Mouse (Mus musculus) embryonic facial prominence, embryonic 15.5 days (tissue): ENCODE results near the gene Cyp2s1. TPM values are rescaled to one million over a fixed set of nuclear protein-coding genes. Genes with fewer than 3 reads are reported as not detected.

Source experiments
- ATAC-seq: fragments of 200-750 bp; cut with Nextera tagmentation; 2 replicates; pipeline ENCODE4 v1.8.0; 2017; ENCODE audit warnings: low read depth, moderate TSS enrichment; ENCODE audit not compliant: insufficient number of reproducible peaks, low FRiP score, low TSS enrichment
- H3K27ac ChIP-seq: fragments of 300-500 bp; sonication (generic); replicated peaks from 2 replicates; pipeline ENCODE4 v1.5.1; 2015; ENCODE audit warnings: mild to moderate bottlenecking, inconsistent platforms
- H3K27me3 ChIP-seq: fragments of 300-500 bp; sonication (generic); 2 replicates; pipeline ENCODE4 v1.6.1; 2015; ENCODE audit warnings: inconsistent platforms
- H3K36me3 ChIP-seq: fragments of 300-500 bp; sonication (generic); 2 replicates; pipeline ENCODE4 v1.6.1; 2015; ENCODE audit warnings: mild to moderate bottlenecking, inconsistent platforms
- H3K4me1 ChIP-seq: fragments of 300-500 bp; sonication (generic); 2 replicates; pipeline ENCODE4 v1.6.1; 2015; ENCODE audit warnings: inconsistent platforms
- H3K4me2 ChIP-seq: fragments of 300-500 bp; sonication (generic); replicated peaks from 2 replicates; pipeline ENCODE4 v1.6.1; 2015; ENCODE audit warnings: mild to moderate bottlenecking, inconsistent platforms
- H3K4me3 ChIP-seq: fragments of 300-500 bp; sonication (generic); replicated peaks from 2 replicates; pipeline ENCODE4 v1.5.1; 2015; ENCODE audit warnings: mild to moderate bottlenecking, inconsistent platforms
- H3K9ac ChIP-seq: fragments of 300-500 bp; sonication (generic); 2 replicates; pipeline ENCODE4 v1.6.1; 2015; ENCODE audit warnings: inconsistent platforms
- H3K9me3 ChIP-seq: fragments of 300-500 bp; sonication (generic); replicated peaks from 2 replicates; pipeline ENCODE4 v1.6.1; 2016; ENCODE audit warnings: inconsistent platforms
- WGBS: fragments of 180-500 bp; shearing (Covaris S2); methylation state at CpG from one replicate; pipeline ENCODE4 v1.1.7; 2015; 5-methylcytosine and 5-hydroxymethylcytosine counted together
- polyA plus RNA-seq: library from polyadenylated mRNA; unstranded; fragments of >200 nt; fragmentation: Nextera tagmentation; extraction: Ambion mirVana; gene quantifications from 2 replicates; pipeline ENCODE4 v1.2.1, GENCODE M21; 2015

The Cyp2s1 gene
- polyA plus RNA-seq, 1 experiment from 2014 or later: 7.8 TPM

DNA sequence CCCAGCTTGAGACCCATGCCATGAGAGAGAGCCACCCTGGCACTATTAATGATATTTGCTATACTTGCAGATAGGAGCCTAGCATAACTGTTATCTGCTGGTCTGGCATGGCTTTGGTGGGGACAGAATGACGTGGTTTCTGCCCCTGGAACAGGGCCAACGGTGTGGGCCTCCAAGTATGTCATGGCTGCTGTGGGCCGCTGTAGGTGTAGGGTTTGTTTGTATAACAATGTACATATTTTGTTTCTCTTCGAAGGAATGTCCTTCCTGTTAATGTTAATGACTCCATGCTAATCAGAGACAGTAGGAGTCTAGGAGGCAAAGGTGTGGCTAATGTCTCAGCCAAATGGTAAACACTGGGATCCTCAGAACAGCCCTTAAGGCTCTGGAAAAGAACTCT is 24.2 kb upstream of the Cyp2s1 start:
- no peak overlapping the region for H3K4me3 ChIP-seq
- H3K4me2 ChIP-seq: no peak overlapping the region
- H3K27ac ChIP-seq: no peak overlapping the region
- H3K27me3 ChIP-seq: no peaks in the 10 kb centered on the region
- H3K9ac ChIP-seq: no peak overlapping the region
- H3K9me3 ChIP-seq: no peaks in the 10 kb centered on the region
- WGBS: 62% methylated on average over 4 of the region's 4 CpGs
- no peaks in the 10 kb centered on the region for H3K36me3 ChIP-seq
- H3K4me1 ChIP-seq: no peaks in the 10 kb centered on the region
- ATAC-seq: no peak

DNA sequence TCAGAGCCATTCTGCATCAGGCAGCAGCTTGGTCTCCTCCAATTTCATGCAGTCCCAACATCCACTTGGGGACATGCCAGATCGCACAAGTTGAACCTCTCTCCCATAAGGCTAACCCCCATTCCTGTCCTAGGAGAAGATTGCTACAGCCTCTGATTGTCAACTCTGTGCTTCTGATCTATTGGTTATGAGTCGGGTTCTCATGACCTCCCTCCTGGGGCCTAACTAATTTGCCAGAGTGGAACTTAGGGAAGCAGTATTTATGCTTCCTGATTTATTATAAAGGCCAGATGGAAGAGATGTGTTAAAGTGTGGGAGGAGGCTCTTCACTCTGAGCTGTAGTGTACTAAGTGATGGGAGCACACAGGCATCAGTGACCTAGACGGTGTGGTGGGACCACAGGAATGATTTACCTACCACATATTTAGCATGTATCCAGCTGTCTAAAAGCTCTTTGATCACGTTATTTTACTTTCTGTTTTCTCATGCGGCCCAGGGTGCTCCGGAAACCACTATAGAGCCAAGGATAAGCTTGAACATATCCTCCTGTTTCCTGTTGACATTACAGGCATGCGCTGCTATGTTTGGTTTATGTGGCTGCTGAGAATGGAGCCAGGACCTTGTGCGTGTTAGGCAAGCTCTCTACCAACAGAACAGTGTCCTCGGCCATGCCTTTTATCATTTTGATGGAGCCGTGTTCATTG is 18.6 kb upstream of the Cyp2s1 start:
- ATAC-seq: no peak
- Histone ChIP-seq H3K36me3 (no peaks in the 10 kb centered on the region), H3K27ac (no peak overlapping the region), H3K27me3 (no peaks in the 10 kb centered on the region), H3K4me1 (peaks cover 10% of the 10 kb centered on the region), H3K4me2 (no peak overlapping the region), H3K9ac (no peak overlapping the region), H3K4me3 (no peak overlapping the region), H3K9me3 (no peaks in the 10 kb centered on the region)
- 56% methylated on average over 10 of the region's 10 CpGs for WGBS

DNA sequence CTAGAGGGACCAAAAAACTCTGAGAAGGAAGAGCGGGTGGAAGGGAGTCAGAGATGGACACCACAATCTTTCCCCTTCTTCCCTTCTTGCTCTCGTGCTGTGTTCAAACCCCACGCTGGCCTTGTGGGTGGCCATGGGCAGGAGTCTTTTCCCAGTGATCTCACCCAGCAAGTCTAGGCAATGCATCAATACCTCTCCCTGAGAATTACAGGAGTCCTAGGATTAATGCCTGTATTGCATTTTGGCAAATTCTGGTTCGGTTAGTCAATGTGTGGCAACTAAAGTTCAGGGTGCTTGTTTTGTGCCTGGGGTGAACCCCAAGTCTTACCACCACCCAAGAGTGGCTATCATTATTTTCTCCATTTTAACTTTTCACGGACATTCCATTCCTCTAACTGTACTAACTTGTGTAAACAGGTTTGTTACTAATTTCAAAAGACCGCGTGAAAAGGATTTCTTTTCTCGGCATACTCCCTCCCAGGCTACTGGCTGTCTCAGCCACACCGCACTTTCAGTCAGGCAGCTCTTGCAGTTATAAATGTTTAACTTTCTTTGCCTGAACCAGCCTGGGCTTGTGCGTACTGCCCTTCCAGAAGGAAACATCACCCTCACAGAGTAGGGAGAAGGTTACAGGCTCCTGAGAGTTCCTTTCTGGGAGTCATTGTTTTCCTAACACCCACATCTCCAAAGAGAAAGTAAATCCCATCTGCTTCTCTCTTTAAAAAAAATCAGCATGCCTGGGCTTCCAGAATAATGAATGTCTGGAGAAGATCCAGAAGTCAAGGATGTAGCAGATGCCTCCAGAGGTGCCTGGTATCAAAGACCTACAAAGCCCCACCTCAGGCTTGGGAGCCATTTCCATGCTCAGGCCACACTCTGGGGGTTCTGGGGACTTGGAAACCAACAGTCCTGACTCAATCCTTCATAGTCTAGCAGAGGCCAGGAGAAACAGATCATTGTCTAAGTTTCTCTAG is 15.1 kb upstream of the Cyp2s1 start:
- no peaks in the 10 kb centered on the region for H3K9me3 ChIP-seq
- 0 out of 2 replicates have a peak, but pooled peaks have one; percentile 29 for ATAC-seq
- H3K4me2 ChIP-seq: no peak overlapping the region
- H3K4me1 ChIP-seq: peaks cover 25% of the 10 kb centered on the region
- no peaks in the 10 kb centered on the region for H3K27me3 ChIP-seq
- no peak overlapping the region for H3K9ac ChIP-seq
- H3K4me3 ChIP-seq: no peak overlapping the region
- peak overlapping the region; percentile 77 for H3K27ac ChIP-seq
- WGBS: 60% methylated on average over 10 of the region's 10 CpGs
- H3K36me3 ChIP-seq: no peaks in the 10 kb centered on the region

- 30% methylated on average over 2 of the region's 2 CpGs for WGBS
- H3K4me1 ChIP-seq: peaks cover 27% of the 10 kb centered on the region
- peak overlapping the region; percentile 60; the same call in 1 of the 2 replicates for H3K27ac ChIP-seq
- H3K9ac ChIP-seq: no peak overlapping the region
- no peak overlapping the region for H3K4me2 ChIP-seq
- no peaks in the 10 kb centered on the region for H3K27me3 ChIP-seq
- H3K4me3 ChIP-seq: no peak overlapping the region
- H3K36me3 ChIP-seq: no peaks in the 10 kb centered on the region
- no peaks in the 10 kb centered on the region for H3K9me3 ChIP-seq
- ATAC-seq: no peak
Observed at GRCm38 (mm10) chr7:25830251-25830650, 13.5 kb upstream of the Cyp2s1 start.

- Histone ChIP-seq H3K27ac (peak overlapping the region; percentile 34; the same call in 1 of the 2 replicates), H3K4me3 (no peak overlapping the region), H3K9ac (no peak overlapping the region), H3K4me2 (no peak overlapping the region), H3K4me1 (peaks cover 25% of the 10 kb centered on the region), H3K9me3 (no peaks in the 10 kb centered on the region), H3K36me3 (no peaks in the 10 kb centered on the region), H3K27me3 (no peaks in the 10 kb centered on the region)
- ATAC-seq: peak; percentile 49; the same call in 1 of the 2 replicates
- WGBS: 10% methylated on average over 3 of the region's 3 CpGs
Observed at GRCm38 (mm10) chr7:25827199-25827598, 10.5 kb upstream of the Cyp2s1 start.

DNA sequence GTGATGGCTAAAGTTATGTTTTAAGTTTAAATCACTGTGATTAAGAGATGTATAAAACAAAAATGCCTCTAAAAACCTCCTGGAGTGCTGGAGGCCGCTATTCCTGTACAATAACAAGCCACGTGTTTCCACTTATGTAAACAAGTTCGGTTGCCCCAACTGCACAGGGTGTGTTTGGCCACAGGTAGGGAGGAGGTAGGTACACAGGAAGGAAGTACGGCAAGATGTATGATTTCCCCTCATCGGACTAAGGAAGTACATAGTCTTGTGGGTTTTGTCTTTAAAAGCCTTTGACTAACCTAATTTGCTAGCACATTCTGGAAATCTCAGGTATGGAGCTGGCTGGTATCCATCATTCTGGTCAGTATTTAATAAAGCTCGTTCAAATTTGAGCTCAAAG is 9.3 kb upstream of the Cyp2s1 start:
- 46% methylated on average over 6 of the region's 6 CpGs for WGBS

DNA sequence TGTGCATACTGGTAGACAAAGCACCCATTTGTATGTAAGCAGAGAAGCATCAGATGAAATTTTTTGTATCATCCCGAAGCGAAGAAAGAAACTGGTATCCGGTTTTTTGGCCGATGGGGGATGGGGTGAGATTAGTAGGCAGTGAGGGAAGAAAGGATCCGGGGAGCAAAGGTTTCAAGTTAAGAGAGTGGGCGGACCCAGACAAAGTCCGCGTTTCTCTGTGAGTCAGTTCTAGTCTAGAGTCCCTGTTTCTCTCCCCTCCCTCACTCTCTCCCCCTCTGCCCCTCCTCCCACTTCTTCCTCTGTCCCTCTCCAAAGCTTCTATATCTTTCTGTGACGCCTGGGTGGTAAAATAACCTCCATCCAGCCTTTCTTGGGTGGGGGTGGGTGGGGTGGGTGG is 8.3 kb upstream of the Cyp2s1 start:
- Histone ChIP-seq H3K9me3 (no peaks in the 10 kb centered on the region), H3K4me3 (no peak overlapping the region), H3K9ac (no peak overlapping the region), H3K27me3 (no peaks in the 10 kb centered on the region), H3K4me2 (no peak overlapping the region), H3K27ac (no peak overlapping the region), H3K36me3 (no peaks in the 10 kb centered on the region), H3K4me1 (peaks cover 14% of the 10 kb centered on the region; the same call in 1 of the 2 replicates)
- no peak for ATAC-seq
- 43% methylated on average over 9 of the region's 9 CpGs for WGBS

More for the DNA sequence above, 9.3 kb upstream of the Cyp2s1 start:
- H3K4me2 ChIP-seq: no peak overlapping the region
- H3K36me3 ChIP-seq: no peaks in the 10 kb centered on the region
- no peak overlapping the region for H3K9ac ChIP-seq
- no peaks in the 10 kb centered on the region for H3K27me3 ChIP-seq
- H3K27ac ChIP-seq: no peak overlapping the region
- no peak overlapping the region for H3K4me3 ChIP-seq
- H3K4me1 ChIP-seq: peaks cover 21% of the 10 kb centered on the region
- no peaks in the 10 kb centered on the region for H3K9me3 ChIP-seq
- no peak for ATAC-seq

GRCm38 (mm10) chr7:25815571-25815970 is 1.1 kb downstream of the Cyp2s1 start:
- peak overlapping the region; percentile 50 for H3K4me3 ChIP-seq
- H3K36me3 ChIP-seq: no peaks in the 10 kb centered on the region
- WGBS: 15% methylated on average over 7 of the region's 7 CpGs
- H3K27ac ChIP-seq: no peak overlapping the region
- no peaks in the 10 kb centered on the region for H3K9me3 ChIP-seq
- H3K4me1 ChIP-seq: peaks cover 15% of the 10 kb centered on the region
- H3K9ac ChIP-seq: no peak overlapping the region
- H3K4me2 ChIP-seq: peak overlapping the region; percentile 93
- no peak for ATAC-seq
- no peaks in the 10 kb centered on the region; the same call in 1 of the 2 replicates for H3K27me3 ChIP-seq

- 86% methylated on average over 9 of the region's 9 CpGs for WGBS
- no peaks in the 10 kb centered on the region for H3K9me3 ChIP-seq
- no peak overlapping the region for H3K9ac ChIP-seq
- H3K27ac ChIP-seq: no peak overlapping the region
- H3K36me3 ChIP-seq: no peaks in the 10 kb centered on the region
- H3K4me2 ChIP-seq: no peak overlapping the region
- H3K4me3 ChIP-seq: no peak overlapping the region
- H3K4me1 ChIP-seq: peaks cover 15% of the 10 kb centered on the region
- no peaks in the 10 kb centered on the region; the same call in 1 of the 2 replicates for H3K27me3 ChIP-seq
- ATAC-seq: no peak
Observed at GRCm38 (mm10) chr7:25814711-25815110, 2.0 kb downstream of the Cyp2s1 start.

DNA sequence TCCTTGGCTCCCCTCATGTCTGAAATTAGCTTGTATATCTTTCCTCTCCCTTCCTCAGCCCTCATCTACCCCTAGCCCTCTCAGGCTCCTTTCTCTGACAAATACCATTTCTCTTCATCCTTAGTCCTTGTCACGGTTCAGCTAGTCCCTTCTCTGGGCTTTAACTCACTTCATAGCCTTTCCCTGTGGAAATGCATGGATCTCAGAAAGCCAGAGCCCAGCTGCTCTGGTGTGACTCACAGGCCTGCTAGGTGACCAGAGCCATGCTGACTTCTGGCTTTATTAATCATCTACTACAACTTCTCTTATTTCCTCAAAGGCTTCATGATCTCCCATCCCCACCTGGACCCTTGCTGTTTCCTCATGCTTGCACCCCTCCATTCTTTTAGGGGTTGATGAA is 4.5 kb downstream of the Cyp2s1 start:
- ATAC-seq: no peak
- Histone ChIP-seq H3K27ac (no peak overlapping the region), H3K9me3 (no peaks in the 10 kb centered on the region), H3K9ac (no peak overlapping the region), H3K4me2 (no peak overlapping the region), H3K27me3 (no peaks in the 10 kb centered on the region; the same call in 1 of the 2 replicates), H3K4me1 (peaks cover 15% of the 10 kb centered on the region), H3K4me3 (no peak overlapping the region), H3K36me3 (no peaks in the 10 kb centered on the region)
- 68% methylated on average over 1 of the region's 1 CpGs for WGBS

GRCm38 (mm10) chr7:25811716-25812115 is 5.0 kb downstream of the Cyp2s1 start:
- Histone ChIP-seq H3K4me1 (peaks cover 14% of the 10 kb centered on the region), H3K27me3 (no peaks in the 10 kb centered on the region; the same call in 1 of the 2 replicates), H3K27ac (no peak overlapping the region), H3K4me3 (no peak overlapping the region), H3K9ac (no peak overlapping the region), H3K36me3 (no peaks in the 10 kb centered on the region), H3K9me3 (no peaks in the 10 kb centered on the region), H3K4me2 (no peak overlapping the region)
- WGBS: 76% methylated on average over 2 of the region's 2 CpGs
- no peak for ATAC-seq
